Comparison of ENCODE assay signal across 17 mouse cellular contexts in the genomic region with DNA sequence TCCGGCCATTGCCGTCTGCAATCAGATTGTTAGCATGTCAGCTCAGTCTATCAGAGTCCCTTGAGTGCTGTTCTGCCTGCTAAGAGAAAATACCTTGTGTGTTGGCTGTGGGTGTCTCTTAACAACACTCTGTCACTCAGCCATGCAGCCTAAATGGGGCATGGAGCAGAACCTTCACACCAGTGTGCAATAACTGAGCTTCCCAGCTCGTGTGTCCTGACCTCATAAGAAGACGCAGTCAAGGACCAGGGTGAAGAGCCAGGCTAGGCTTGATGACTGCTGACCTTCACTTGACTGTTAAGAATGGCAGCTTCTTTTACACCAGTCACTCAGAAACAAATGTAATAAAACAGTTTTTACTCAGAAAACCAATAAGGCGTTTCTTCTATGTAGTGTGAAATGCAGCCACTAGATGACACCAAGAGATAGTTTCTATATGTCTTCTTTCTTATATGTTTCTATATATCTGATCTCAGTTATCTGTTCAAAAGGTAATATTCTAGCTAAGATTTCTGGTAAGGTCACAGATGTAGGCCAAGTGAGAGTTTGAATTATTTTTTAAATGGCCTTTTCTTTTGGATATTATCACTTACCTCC.
DNase-seq lines count a peak whose midpoint lies in the region; ATAC-seq and TF ChIP-seq lines count a peak whose summit lies in the region.
"Had no signal": no experiment of that assay in that cellular context is flagged by ENCODE, and none has a peak within 500 bp of the region (broad histone marks: within the 10 kb centered on the region; RNA-seq: fewer than 3 reads in every experiment).

No protein-coding gene starts in this region.

- no peaks in the 10 kb centered on the region for H3K36me3 ChIP-seq in intestine, postnatal 0 days (ENCODE audit: control insufficient read depth, insufficient read depth)
- no peaks in the 10 kb centered on the region for H3K36me3 ChIP-seq in intestine, embryonic 16.5 days (ENCODE audit: control insufficient read depth, insufficient read depth, low read length)
- no peaks in the 10 kb centered on the region for H3K36me3 ChIP-seq in forebrain, embryonic 14.5 days (ENCODE audit: control insufficient read depth, insufficient read depth, low read length)
- H3K36me3 ChIP-seq: lung, embryonic 15.5 days; neural tube, embryonic 13.5 days had no signal

- no peaks in the 10 kb centered on the region for H3K9me3 ChIP-seq in intestine, postnatal 0 days (ENCODE audit: control insufficient read depth)
- H3K9me3 ChIP-seq in intestine, embryonic 16.5 days (ENCODE audit: control insufficient read depth, low read length): no peaks in the 10 kb centered on the region
- H3K9me3 ChIP-seq in forebrain, embryonic 14.5 days (replicated peaks; ENCODE audit: control insufficient read depth, low read length): no peaks in the 10 kb centered on the region
- H3K9me3 ChIP-seq: lung, embryonic 15.5 days; neural tube, embryonic 13.5 days had no signal

- H3K27me3 ChIP-seq in intestine, postnatal 0 days (replicated peaks; ENCODE audit: control insufficient read depth, insufficient read depth, low read length): no peaks in the 10 kb centered on the region
- H3K27me3 ChIP-seq in intestine, embryonic 16.5 days (replicated peaks; ENCODE audit: control insufficient read depth, insufficient read depth, low read length): no peaks in the 10 kb centered on the region
- no peaks in the 10 kb centered on the region for H3K27me3 ChIP-seq in forebrain, embryonic 14.5 days (replicated peaks; ENCODE audit: control insufficient read depth, insufficient read depth, low read length)
- H3K27me3 ChIP-seq: lung, embryonic 15.5 days; neural tube, embryonic 13.5 days had no signal

- peak; percentile 10 for DNase-seq in embryo, embryonic 10 days (ENCODE audit: low spot score)
- no peak for DNase-seq in embryo, embryonic 9.5 days (ENCODE audit: extremely low spot score)
- DNase-seq in 3T3-L1 (ENCODE audit: low read depth, low spot score): peak; percentile 25
- DNase-seq in forebrain, embryonic 14.5 days (ENCODE audit: low spot score): peak; percentile 44
- DNase-seq in urinary bladder, postnatal 4 days (ENCODE audit: low spot score in 2 of 2): no peak
- DNase-seq in gastrocnemius, postnatal 14 days: no peak
- DNase-seq: adrenal gland, postnatal 25 days; cerebellum, postnatal 36 days; heart, adult 2 months; kidney, adult 11 months; liver; right cerebral cortex, adult 18-20 months; thymus, adult 18-20 months had no signal

- H3K27ac ChIP-seq in intestine, postnatal 0 days (ENCODE audit: low read depth, low read length): no peak overlapping the region
- no peak overlapping the region for H3K27ac ChIP-seq in intestine, embryonic 16.5 days (ENCODE audit: low read length)
- no peak overlapping the region for H3K27ac ChIP-seq in forebrain, embryonic 14.5 days (ENCODE audit: low read depth, low read length)
- H3K27ac ChIP-seq: heart, adult 2 months; lung, embryonic 15.5 days; neural tube, embryonic 13.5 days had no signal

- 63% methylated on average over 5 of the region's 5 CpGs for WGBS in intestine, postnatal 0 days
- 55% methylated on average over 5 of the region's 5 CpGs for WGBS in intestine, embryonic 16.5 days
- 75% methylated on average over 5 of the region's 5 CpGs for WGBS in forebrain, embryonic 14.5 days

- no peaks in the 10 kb centered on the region for H3K4me1 ChIP-seq in intestine, postnatal 0 days (replicated peaks; ENCODE audit: control insufficient read depth, insufficient read depth, low read length)
- no peaks in the 10 kb centered on the region for H3K4me1 ChIP-seq in intestine, embryonic 16.5 days (ENCODE audit: control insufficient read depth, insufficient read depth, low read length)
- no peaks in the 10 kb centered on the region for H3K4me1 ChIP-seq in forebrain, embryonic 14.5 days (ENCODE audit: control insufficient read depth, insufficient read depth, low read length)
- H3K4me1 ChIP-seq: lung, embryonic 15.5 days; neural tube, embryonic 13.5 days had no signal

- H3K9ac ChIP-seq in intestine, postnatal 0 days (ENCODE audit: low read depth, low read length): no peak overlapping the region
- no peak overlapping the region for H3K9ac ChIP-seq in intestine, embryonic 16.5 days (ENCODE audit: low read depth, low read length)
- no peak overlapping the region for H3K9ac ChIP-seq in forebrain, embryonic 14.5 days (ENCODE audit: low read length)
- H3K9ac ChIP-seq: lung, embryonic 15.5 days; neural tube, embryonic 13.5 days had no signal

- no peak overlapping the region for H3K4me3 ChIP-seq in intestine, postnatal 0 days (ENCODE audit: low read depth, low read length)
- H3K4me3 ChIP-seq in intestine, embryonic 16.5 days (ENCODE audit: low read length): no peak overlapping the region
- no peak overlapping the region for H3K4me3 ChIP-seq in forebrain, embryonic 14.5 days (ENCODE audit: low read depth, low read length)
- H3K4me3 ChIP-seq: heart, adult 2 months; lung, embryonic 15.5 days; neural tube, embryonic 13.5 days had no signal

- TF ChIP-seq CTCF in intestine, postnatal 0 days (IDR thresholded peaks at IDR 0.05; ENCODE audit: low read depth): peak; percentile 29; the same call in 1 of the 2 replicates

- H3K4me2 ChIP-seq in intestine, postnatal 0 days (replicated peaks; ENCODE audit: low read depth): no peak overlapping the region
- no peak overlapping the region for H3K4me2 ChIP-seq in intestine, embryonic 16.5 days (ENCODE audit: low read depth, low read length)
- H3K4me2 ChIP-seq in forebrain, embryonic 14.5 days (ENCODE audit: low read length): no peak overlapping the region
- H3K4me2 ChIP-seq: lung, embryonic 15.5 days; neural tube, embryonic 13.5 days had no signal

- intact Hi-C loops in gastrocnemius, postnatal 14 days (cut with DNase I; ENCODE audit: low total_unique reads): no loop called here

- ATAC-seq in intestine, postnatal 0 days: no peak
- no peak for ATAC-seq in intestine, embryonic 16.5 days
- peak; percentile 54 for ATAC-seq in forebrain, embryonic 14.5 days

Comparison
In these comparisons a context has a peak if more than half of its experiments do, and no peak if none do; other contexts are left out.
1. DNase-seq: peak in embryo, embryonic 10 days (single experiment), 3T3-L1 (single experiment) and forebrain, embryonic 14.5 days (single experiment); none in embryo, embryonic 9.5 days (single experiment), urinary bladder, postnatal 4 days (0 of 2) and gastrocnemius, postnatal 14 days (single experiment).